In the genomic region with DNA sequence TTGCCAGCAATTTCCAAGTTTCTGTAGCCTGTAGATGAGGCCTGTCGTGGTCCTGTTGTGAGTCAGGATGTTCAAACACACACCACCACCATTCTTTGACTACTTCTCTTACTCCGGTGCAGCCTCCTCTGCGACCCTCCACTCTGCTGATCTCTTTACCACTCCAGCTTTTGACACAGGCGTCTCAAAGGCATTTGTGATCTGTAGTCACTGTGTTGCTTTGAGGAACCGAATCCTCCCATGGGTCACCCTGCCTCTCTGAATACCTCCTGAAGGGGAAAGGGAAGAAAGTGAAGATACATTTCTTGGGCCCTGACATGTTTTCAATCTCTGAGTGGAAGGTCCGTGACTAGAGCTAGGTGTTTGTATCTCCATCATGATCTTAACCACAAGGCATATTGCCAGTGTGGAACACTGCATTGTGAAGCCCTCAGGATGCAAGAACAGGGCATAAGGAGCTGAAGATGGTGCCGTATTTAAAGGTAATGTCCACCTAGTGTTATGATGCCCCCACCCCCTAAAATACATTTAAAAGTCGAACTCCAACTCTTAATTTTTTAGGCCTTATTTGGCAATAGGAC, we compare ENCODE assay signal across 10 mouse cellular contexts. TPM values are rescaled to one million over a fixed set of nuclear protein-coding genes. Genes with fewer than 3 reads are reported as not detected.
DNase-seq lines count a peak whose midpoint lies in the region; ATAC-seq and TF ChIP-seq lines count a peak whose summit lies in the region.
"Had no signal": no experiment of that assay in that cellular context is flagged by ENCODE, and none has a peak within 500 bp of the region (broad histone marks: within the 10 kb centered on the region; RNA-seq: fewer than 3 reads in every experiment).

No protein-coding gene starts in this region.

- no peak overlapping the region for H3K27ac ChIP-seq in forebrain, embryonic 13.5 days
- no peak overlapping the region for H3K27ac ChIP-seq in forebrain, embryonic 14.5 days (ENCODE audit: low read depth, low read length)
- peak overlapping the region; percentile 96; the same call in 1 of the 2 replicates for H3K27ac ChIP-seq in layer of hippocampus, adult 2 months
- H3K27ac ChIP-seq in intestine, embryonic 15.5 days = no peak overlapping the region
- H3K27ac ChIP-seq in midbrain, postnatal 0 days (ENCODE audit: low read depth, low read length) = no peak overlapping the region

- 90% methylated on average over 8 of the region's 8 CpGs for WGBS in forebrain, embryonic 13.5 days
- 92% methylated on average over 8 of the region's 8 CpGs for WGBS in forebrain, embryonic 14.5 days
- WGBS in intestine, embryonic 15.5 days = 85% methylated on average over 8 of the region's 8 CpGs
- 91% methylated on average over 8 of the region's 8 CpGs for WGBS in midbrain, postnatal 0 days

- H3K4me2 ChIP-seq in forebrain, embryonic 13.5 days = peak overlapping the region; percentile 83; the same call in 1 of the 2 replicates
- H3K4me2 ChIP-seq in forebrain, embryonic 14.5 days (ENCODE audit: low read length) = no peak overlapping the region
- H3K4me2 ChIP-seq in intestine, embryonic 15.5 days (replicated peaks) = 0 out of 2 replicates have a peak overlapping the region, but pooled peaks have one; percentile 5
- H3K4me2 ChIP-seq in midbrain, postnatal 0 days (ENCODE audit: low read depth, low read length, poor library complexity, severe bottlenecking) = peak overlapping the region; percentile 78

- no peaks in the 10 kb centered on the region for H3K27me3 ChIP-seq in forebrain, embryonic 13.5 days
- H3K27me3 ChIP-seq in forebrain, embryonic 14.5 days (replicated peaks; ENCODE audit: control insufficient read depth, insufficient read depth, low read length) = no peaks in the 10 kb centered on the region
- no peaks in the 10 kb centered on the region for H3K27me3 ChIP-seq in intestine, embryonic 15.5 days (replicated peaks)
- no peaks in the 10 kb centered on the region for H3K27me3 ChIP-seq in midbrain, postnatal 0 days (ENCODE audit: insufficient read depth, low read length)

- no peak for ATAC-seq in forebrain, embryonic 13.5 days
- ATAC-seq in forebrain, embryonic 14.5 days = no peak
- no peak for ATAC-seq in intestine, embryonic 15.5 days
- ATAC-seq in midbrain, postnatal 0 days (ENCODE audit: low FRiP score) = no peak
- no peak for ATAC-seq in erythroid progenitor cell, adult 5-6 weeks (replicated peaks; ENCODE audit: low FRiP score, poor library complexity, severe bottlenecking)

- DNase-seq in forebrain, embryonic 14.5 days (ENCODE audit: low spot score) = no peak
- no peak for DNase-seq in layer of hippocampus, adult 2 months (ENCODE audit: low spot score in 2 of 2)
- DNase-seq in layer of hippocampus, adult 18-20 months (ENCODE audit: low spot score in 2 of 2) = no peak
- DNase-seq in midbrain, postnatal 0 days (ENCODE audit: low spot score) = no peak
- DNase-seq in retina, embryonic 14.5 days (ENCODE audit: low spot score) = no peak
- DNase-seq: B cell, adult 2 months; kidney, adult 18-20 months had no signal

- no peak overlapping the region for H3K9ac ChIP-seq in forebrain, embryonic 13.5 days
- no peak overlapping the region for H3K9ac ChIP-seq in forebrain, embryonic 14.5 days (ENCODE audit: low read length)
- no peak overlapping the region for H3K9ac ChIP-seq in intestine, embryonic 15.5 days
- no peak overlapping the region for H3K9ac ChIP-seq in midbrain, postnatal 0 days (replicated peaks; ENCODE audit: low read length, poor library complexity, severe bottlenecking)

- no peaks in the 10 kb centered on the region for H3K9me3 ChIP-seq in forebrain, embryonic 13.5 days (replicated peaks)
- no peaks in the 10 kb centered on the region for H3K9me3 ChIP-seq in forebrain, embryonic 14.5 days (replicated peaks; ENCODE audit: control insufficient read depth, low read length)
- H3K9me3 ChIP-seq in intestine, embryonic 15.5 days = no peaks in the 10 kb centered on the region
- no peaks in the 10 kb centered on the region for H3K9me3 ChIP-seq in midbrain, postnatal 0 days (ENCODE audit: low read length)

- no peak for TF ChIP-seq CTCF in layer of hippocampus, adult 2 months (conservative IDR thresholded peaks at IDR 0.05)
- no peak for TF ChIP-seq CTCF in midbrain, postnatal 0 days (IDR thresholded peaks at IDR 0.05)

- H3K36me3 ChIP-seq in forebrain, embryonic 13.5 days (ENCODE audit: poor library complexity, severe bottlenecking) = peaks cover 27% of the 10 kb centered on the region; the same call in 1 of the 2 replicates
- H3K36me3 ChIP-seq in forebrain, embryonic 14.5 days (ENCODE audit: control insufficient read depth, insufficient read depth, low read length) = peaks cover 20% of the 10 kb centered on the region; the same call in 1 of the 2 replicates
- H3K36me3 ChIP-seq in intestine, embryonic 15.5 days = 0 out of 2 replicates have a peak, but pooled peaks cover 3% of the 10 kb centered on the region
- H3K36me3 ChIP-seq in midbrain, postnatal 0 days (ENCODE audit: insufficient read depth, low read length) = peaks cover 23% of the 10 kb centered on the region

- H3K4me1 ChIP-seq in forebrain, embryonic 13.5 days = peaks cover 30% of the 10 kb centered on the region
- H3K4me1 ChIP-seq in forebrain, embryonic 14.5 days (ENCODE audit: control insufficient read depth, insufficient read depth, low read length) = peaks cover 6% of the 10 kb centered on the region
- peaks cover 15% of the 10 kb centered on the region for H3K4me1 ChIP-seq in intestine, embryonic 15.5 days (replicated peaks)
- peaks cover 8% of the 10 kb centered on the region for H3K4me1 ChIP-seq in midbrain, postnatal 0 days (ENCODE audit: insufficient read depth, low read length)

- no peak overlapping the region for H3K4me3 ChIP-seq in forebrain, embryonic 13.5 days
- no peak overlapping the region for H3K4me3 ChIP-seq in forebrain, embryonic 14.5 days (ENCODE audit: low read depth, low read length)
- H3K4me3 ChIP-seq in layer of hippocampus, adult 2 months = peak overlapping the region; percentile 95
- no peak overlapping the region for H3K4me3 ChIP-seq in intestine, embryonic 15.5 days (replicated peaks)
- no peak overlapping the region for H3K4me3 ChIP-seq in midbrain, postnatal 0 days (ENCODE audit: low read depth, low read length)

RNA-seq across cellular contexts. Expression of a gene that starts 1.9 kb away (rescaled TPM):
- 204 and 209 TPM in 2 replicates for polyA plus RNA-seq in forebrain, embryonic 13.5 days (2015; fragmentation: Nextera tagmentation; extraction: Ambion mirVana)
- polyA plus RNA-seq in forebrain, embryonic 14.5 days (2014; fragmentation: Nextera tagmentation; extraction: Ambion mirVana) = 213 and 245 TPM in 2 replicates
- 100 to 1,000 TPM; 163 to 167 TPM for total RNA-seq in layer of hippocampus, adult 2 months (2021)
- 100 to 1,000 TPM; 170 to 174 TPM for total RNA-seq in layer of hippocampus, adult 18-20 months (2021)
- 233 and 239 TPM in 2 replicates for polyA plus RNA-seq in intestine, embryonic 15.5 days (2015; fragmentation: Nextera tagmentation; extraction: Ambion mirVana)
- total RNA-seq in midbrain, postnatal 0 days (2014; rRNA removed) = 110 and 203 TPM in 2 replicates
- 327 and 330 TPM in 2 replicates for polyA plus RNA-seq in midbrain, postnatal 0 days (2015; fragmentation: Nextera tagmentation; extraction: Ambion mirVana)
- 36.0 and 53.0 TPM in 2 replicates for total RNA-seq in erythroid progenitor cell, adult 5-6 weeks (2015; ENCODE audit: low replicate concordance)
- 9.2 and 19.0 TPM in 2 replicates for total RNA-seq in erythroid progenitor cell, adult 5-6 weeks (2017; ENCODE audit: low replicate concordance)

RNA-seq across cellular contexts. Expression of a gene that starts 2.0 kb away (rescaled TPM):
- 59.6 and 66.2 TPM in 2 replicates for polyA plus RNA-seq in forebrain, embryonic 13.5 days (2015; fragmentation: Nextera tagmentation; extraction: Ambion mirVana)
- polyA plus RNA-seq in forebrain, embryonic 14.5 days (2014; fragmentation: Nextera tagmentation; extraction: Ambion mirVana) = 31.4 and 38.8 TPM in 2 replicates
- 10 to 100 TPM; 24.8 to 28.1 TPM for total RNA-seq in layer of hippocampus, adult 2 months (2021)
- total RNA-seq in layer of hippocampus, adult 18-20 months (2021) = 10 to 100 TPM; 25.0 to 26.1 TPM
- polyA plus RNA-seq in intestine, embryonic 15.5 days (2015; fragmentation: Nextera tagmentation; extraction: Ambion mirVana) = 86.1 and 93.9 TPM in 2 replicates
- total RNA-seq in midbrain, postnatal 0 days (2014; rRNA removed) = 26.7 TPM in 2 replicates
- polyA plus RNA-seq in midbrain, postnatal 0 days (2015; fragmentation: Nextera tagmentation; extraction: Ambion mirVana) = 53.8 and 54.1 TPM in 2 replicates
- total RNA-seq in erythroid progenitor cell, adult 5-6 weeks (2015; ENCODE audit: low replicate concordance) = 6.5 and 17.2 TPM in 2 replicates
- total RNA-seq in erythroid progenitor cell, adult 5-6 weeks (2017; ENCODE audit: low replicate concordance) = 5.4 and 14.8 TPM in 2 replicates

RNA-seq across cellular contexts. Expression of a gene that starts 17.1 kb away (rescaled TPM):
- 52.1 and 53.5 TPM in 2 replicates for polyA plus RNA-seq in forebrain, embryonic 13.5 days (2015; fragmentation: Nextera tagmentation; extraction: Ambion mirVana)
- polyA plus RNA-seq in forebrain, embryonic 14.5 days (2014; fragmentation: Nextera tagmentation; extraction: Ambion mirVana) = 57.4 and 72.5 TPM in 2 replicates
- total RNA-seq in layer of hippocampus, adult 2 months (2021) = 10 to 100 TPM; 30.5 to 34.0 TPM
- total RNA-seq in layer of hippocampus, adult 18-20 months (2021) = 10 to 100 TPM; 35.9 to 38.7 TPM
- 21.7 and 25.2 TPM in 2 replicates for polyA plus RNA-seq in intestine, embryonic 15.5 days (2015; fragmentation: Nextera tagmentation; extraction: Ambion mirVana)
- total RNA-seq in midbrain, postnatal 0 days (2014; rRNA removed) = 161 and 171 TPM in 2 replicates
- polyA plus RNA-seq in midbrain, postnatal 0 days (2015; fragmentation: Nextera tagmentation; extraction: Ambion mirVana) = 79.2 and 80.2 TPM in 2 replicates
- 1.1 TPM in 1 of 2 replicates, not detected in the other for total RNA-seq in erythroid progenitor cell, adult 5-6 weeks (2015; ENCODE audit: low replicate concordance)
- total RNA-seq in erythroid progenitor cell, adult 5-6 weeks (2017; ENCODE audit: low replicate concordance) = not detected in 2 replicates

RNA-seq across cellular contexts. Expression of a gene that starts 19.3 kb away (rescaled TPM):
- polyA plus RNA-seq in forebrain, embryonic 13.5 days (2015; fragmentation: Nextera tagmentation; extraction: Ambion mirVana) = 57.2 and 60.3 TPM in 2 replicates
- polyA plus RNA-seq in forebrain, embryonic 14.5 days (2014; fragmentation: Nextera tagmentation; extraction: Ambion mirVana) = 84.4 and 107 TPM in 2 replicates
- total RNA-seq in layer of hippocampus, adult 2 months (2021) = 100 to 1,000 TPM; 252 to 268 TPM
- 100 to 1,000 TPM; 263 to 281 TPM for total RNA-seq in layer of hippocampus, adult 18-20 months (2021)
- 76.9 and 78.6 TPM in 2 replicates for polyA plus RNA-seq in intestine, embryonic 15.5 days (2015; fragmentation: Nextera tagmentation; extraction: Ambion mirVana)
- 243 and 256 TPM in 2 replicates for total RNA-seq in midbrain, postnatal 0 days (2014; rRNA removed)
- 326 and 328 TPM in 2 replicates for polyA plus RNA-seq in midbrain, postnatal 0 days (2015; fragmentation: Nextera tagmentation; extraction: Ambion mirVana)
- total RNA-seq in erythroid progenitor cell, adult 5-6 weeks (2015; ENCODE audit: low replicate concordance) = 2.2 and 5.9 TPM in 2 replicates
- total RNA-seq in erythroid progenitor cell, adult 5-6 weeks (2017; ENCODE audit: low replicate concordance) = 5.0 and 7.8 TPM in 2 replicates

RNA-seq across cellular contexts. Expression of a gene that starts 26.6 kb away (rescaled TPM):
- 262 and 276 TPM in 2 replicates for polyA plus RNA-seq in forebrain, embryonic 13.5 days (2015; fragmentation: Nextera tagmentation; extraction: Ambion mirVana)
- polyA plus RNA-seq in forebrain, embryonic 14.5 days (2014; fragmentation: Nextera tagmentation; extraction: Ambion mirVana) = 259 and 289 TPM in 2 replicates
- 100 to 1,000 TPM; 152 to 159 TPM for total RNA-seq in layer of hippocampus, adult 2 months (2021)
- 100 to 1,000 TPM; 145 to 151 TPM for total RNA-seq in layer of hippocampus, adult 18-20 months (2021)
- polyA plus RNA-seq in intestine, embryonic 15.5 days (2015; fragmentation: Nextera tagmentation; extraction: Ambion mirVana) = 107 and 110 TPM in 2 replicates
- total RNA-seq in midbrain, postnatal 0 days (2014; rRNA removed) = 205 and 230 TPM in 2 replicates
- 240 and 248 TPM in 2 replicates for polyA plus RNA-seq in midbrain, postnatal 0 days (2015; fragmentation: Nextera tagmentation; extraction: Ambion mirVana)
- 37.3 and 55.1 TPM in 2 replicates for total RNA-seq in erythroid progenitor cell, adult 5-6 weeks (2015; ENCODE audit: low replicate concordance)
- 23.8 and 33.6 TPM in 2 replicates for total RNA-seq in erythroid progenitor cell, adult 5-6 weeks (2017; ENCODE audit: low replicate concordance)

Comparison
In these comparisons a context has a peak if more than half of its experiments do, and no peak if none do; other contexts are left out.
1. RNA of a gene that starts 17.1 kb away (total RNA-seq): 161 to 171 TPM in midbrain, postnatal 0 days, 35.9 to 38.7 TPM in layer of hippocampus, adult 18-20 months and 30.5 to 34.0 TPM in layer of hippocampus, adult 2 months; 1.1 TPM in erythroid progenitor cell, adult 5-6 weeks; every median in the first group is over 10 times any median in the second.